Mouse (Mus musculus) embryonic fibroblast, embryonic 13.5 days (primary cell): Measurements from ENCODE around the gene Slc27a2.

Experiments
- CTCF ChIP-seq: IDR thresholded peaks from 2 replicates; pipeline ENCODE4 v1.5.1; 2011; ENCODE audit warnings: mild to moderate bottlenecking, control low read depth, low read length, moderate library complexity, borderline replicate concordance; ENCODE audit not compliant: insufficient read depth
- POLR2A ChIP-seq: IDR thresholded peaks from 2 replicates; pipeline ENCODE4 v1.6.1; 2011; ENCODE audit warnings: low read depth, mild to moderate bottlenecking, control low read depth, low read length, moderate library complexity

DNA sequence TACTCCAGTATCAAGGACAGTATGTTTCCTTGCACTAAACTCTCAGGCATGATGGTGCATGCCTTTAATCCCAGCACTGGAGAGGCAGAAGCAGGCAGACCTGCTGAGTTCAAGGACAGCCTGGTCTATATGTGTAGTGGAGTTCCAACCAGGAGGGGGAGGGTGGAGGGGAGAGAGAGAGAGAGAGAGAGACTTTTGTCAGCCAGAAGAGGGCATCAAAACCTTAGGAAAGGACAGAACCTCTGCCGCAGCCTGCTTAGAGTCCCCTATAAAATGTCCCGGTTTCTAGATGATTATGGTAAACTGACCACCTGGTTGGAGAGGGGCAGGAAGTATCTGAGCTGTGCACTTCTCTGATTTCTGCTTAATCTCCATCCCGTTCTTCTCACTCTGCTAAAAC is 46.8 kb downstream of the Slc27a2 start:
- TF ChIP-seq CTCF = no peak
- TF ChIP-seq POLR2A = no peak
